Mouse (Mus musculus) E14TG2a.4 (cell line): ENCODE data around the gene Pik3cd.
"Not testable (repeated sequence)": the region's sequence is repeated elsewhere in the genome, so short reads cannot be mapped to it uniquely, and the experiment has no call there.

Experiments used
- CTCF ChIP-seq: conservative IDR thresholded peaks from 2 replicates; pipeline ENCODE4 v1.5.1; 2014; ENCODE audit warnings: low read length
- NANOG ChIP-seq: IDR thresholded peaks from 2 replicates; pipeline ENCODE4 v1.6.1; 2014; ENCODE audit warnings: borderline replicate concordance, low read length, mixed read lengths
- POU5F1 ChIP-seq: IDR thresholded peaks from 2 replicates; pipeline ENCODE4 v1.6.1; 2014; ENCODE audit warnings: low read length, borderline replicate concordance

DNA sequence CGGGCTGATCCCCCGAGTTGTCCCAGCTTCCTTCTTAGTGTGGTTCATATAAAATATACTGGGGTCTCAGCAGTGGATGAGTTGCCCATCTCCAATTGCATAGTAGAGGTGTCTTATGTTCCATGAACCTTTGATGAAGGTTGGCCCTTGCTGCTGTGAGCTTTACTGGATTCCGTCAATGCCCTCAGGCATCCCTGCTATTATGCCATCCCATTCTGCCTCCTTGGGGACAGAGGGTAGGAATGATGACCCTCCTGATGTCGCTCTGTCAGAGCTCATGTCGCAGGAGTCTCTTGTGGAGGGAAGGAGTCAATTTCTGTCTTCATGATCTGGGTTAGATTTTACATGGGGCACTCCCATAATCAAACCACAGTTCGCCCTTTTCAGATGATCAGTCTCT is 88.9 kb downstream of the Pik3cd start:
- TF ChIP-seq CTCF, NANOG, POU5F1: not testable (repeated sequence)
